In genomic region chr9:63183864-63184263, GRCm38 (mm10) we compare ENCODE assay signal across 25 mouse cellular contexts. TPM values are rescaled to one million over a fixed set of nuclear protein-coding genes. Genes with fewer than 3 reads are reported as not detected.
DNase-seq lines count a peak whose midpoint lies in the region; ATAC-seq and TF ChIP-seq lines count a peak whose summit lies in the region.
"Had no signal": no experiment of that assay in that cellular context is flagged by ENCODE, and none has a peak within 500 bp of the region (broad histone marks: within the 10 kb centered on the region; RNA-seq: fewer than 3 reads in every experiment).

No protein-coding gene starts in this region.

- no peak overlapping the region for H3K9ac ChIP-seq in forebrain, postnatal 0 days
- no peak overlapping the region; the same call in 1 of the 2 replicates for H3K9ac ChIP-seq in liver, adult 2 months (ENCODE audit: low read depth, low read length)
- no peak overlapping the region for H3K9ac ChIP-seq in liver, embryonic 12.5 days
- 0 out of 2 replicates have a peak overlapping the region, but pooled peaks have one; percentile 5 for H3K9ac ChIP-seq in neural tube, embryonic 13.5 days
- H3K9ac ChIP-seq: embryonic facial prominence, embryonic 12.5 days; forebrain, embryonic 12.5 days had no signal

- WGBS in forebrain, embryonic 10.5 days = 61% methylated on average over 7 of the region's 7 CpGs
- WGBS in forebrain, postnatal 0 days = 69% methylated on average over 7 of the region's 7 CpGs
- WGBS in liver, adult 2 months = 20% methylated on average over 7 of the region's 7 CpGs
- WGBS in liver, embryonic 12.5 days (ENCODE audit: insufficient replicate concordance) = 63% methylated on average over 7 of the region's 7 CpGs
- 59% methylated on average over 7 of the region's 7 CpGs for WGBS in neural tube, embryonic 13.5 days

- H3K36me3 ChIP-seq in forebrain, embryonic 10.5 days (replicated peaks) = peaks cover 20% of the 10 kb centered on the region
- H3K36me3 ChIP-seq in forebrain, postnatal 0 days (ENCODE audit: insufficient read depth) = 0 out of 2 replicates have a peak, but pooled peaks cover 5% of the 10 kb centered on the region
- no peaks in the 10 kb centered on the region for H3K36me3 ChIP-seq in liver, adult 2 months (ENCODE audit: control insufficient read depth, insufficient read depth, low read length)
- H3K36me3 ChIP-seq in liver, embryonic 12.5 days = 0 out of 2 replicates have a peak, but pooled peaks cover 2% of the 10 kb centered on the region
- 0 out of 2 replicates have a peak, but pooled peaks cover 6% of the 10 kb centered on the region for H3K36me3 ChIP-seq in neural tube, embryonic 13.5 days
- H3K36me3 ChIP-seq: forebrain, embryonic 12.5 days had no signal

- no peak for DNase-seq in forebrain, embryonic 10.5 days (ENCODE audit: extremely low spot score, low spot score)
- DNase-seq in forebrain, postnatal 0 days = no peak
- DNase-seq in liver, adult 2 months (ENCODE audit: extremely low read depth, low read depth, low spot score) = peak; percentile 84
- DNase-seq in neural tube, embryonic 10.5 days (ENCODE audit: extremely low spot score, low spot score) = no peak
- DNase-seq: adrenal gland, adult 8-10 months; adrenal gland, postnatal 14 days; adrenal gland, postnatal 36 days; B cell, adult 2 months; cerebellum, adult 11-12 months; cerebellum, adult 2 months; cerebellum, adult 9-10 months; cerebellum, postnatal 10 days; cerebellum, postnatal 25 days had no signal

- H3K4me3 ChIP-seq in forebrain, embryonic 10.5 days = no peak overlapping the region
- H3K4me3 ChIP-seq in forebrain, postnatal 0 days (ENCODE audit: low read depth, low read length) = no peak overlapping the region
- no peak overlapping the region for H3K4me3 ChIP-seq in liver, adult 2 months (ENCODE audit: insufficient read depth, low read depth, low read length)
- no peak overlapping the region for H3K4me3 ChIP-seq in liver, embryonic 12.5 days
- no peak overlapping the region for H3K4me3 ChIP-seq in neural tube, embryonic 13.5 days
- H3K4me3 ChIP-seq: embryonic facial prominence, embryonic 10.5 days; embryonic facial prominence, embryonic 12.5 days; forebrain, embryonic 12.5 days had no signal

- TF ChIP-seq POLR2A in liver, adult 2 months (IDR thresholded peaks at IDR 0.05; ENCODE audit: extremely low read depth, insufficient read depth, low read length) = no peak

- peaks cover 70% of the 10 kb centered on the region for H3K4me1 ChIP-seq in forebrain, embryonic 10.5 days
- H3K4me1 ChIP-seq in forebrain, postnatal 0 days (ENCODE audit: insufficient read depth) = 0 out of 2 replicates have a peak, but pooled peaks cover 6% of the 10 kb centered on the region
- peaks cover 32% of the 10 kb centered on the region for H3K4me1 ChIP-seq in liver, adult 2 months (ENCODE audit: control insufficient read depth, insufficient read depth, low read length)
- peaks cover 7% of the 10 kb centered on the region; the same call in 1 of the 2 replicates for H3K4me1 ChIP-seq in liver, embryonic 12.5 days
- H3K4me1 ChIP-seq in neural tube, embryonic 13.5 days (replicated peaks) = peaks cover 71% of the 10 kb centered on the region

- no peak for TF ChIP-seq CTCF in forebrain, postnatal 0 days (IDR thresholded peaks at IDR 0.05; ENCODE audit: low read depth)
- TF ChIP-seq CTCF in liver, adult 2 months (IDR thresholded peaks at IDR 0.05; ENCODE audit: low read depth, low read length) = no peak

- no peaks in the 10 kb centered on the region for H3K79me2 ChIP-seq in liver, adult 2 months (ENCODE audit: control insufficient read depth, insufficient read depth, low read length)

- H3K27ac ChIP-seq in forebrain, embryonic 10.5 days = 0 out of 2 replicates have a peak overlapping the region, but pooled peaks have one; percentile 31
- H3K27ac ChIP-seq in forebrain, postnatal 0 days (ENCODE audit: low read depth, low read length) = no peak overlapping the region
- peak overlapping the region; percentile 93 for H3K27ac ChIP-seq in liver, adult 2 months (replicated peaks; ENCODE audit: insufficient read depth, low read depth, low read length)
- H3K27ac ChIP-seq in liver, embryonic 12.5 days = no peak overlapping the region
- H3K27ac ChIP-seq in neural tube, embryonic 13.5 days (replicated peaks) = 0 out of 2 replicates have a peak overlapping the region, but pooled peaks have one; percentile 23
- H3K27ac ChIP-seq: embryonic facial prominence, embryonic 10.5 days; embryonic facial prominence, embryonic 12.5 days had no signal

- peaks cover 92% of the 10 kb centered on the region for H3K27me3 ChIP-seq in forebrain, embryonic 10.5 days (ENCODE audit: poor library complexity, severe bottlenecking)
- no peaks in the 10 kb centered on the region; the same call in 1 of the 2 replicates for H3K27me3 ChIP-seq in forebrain, postnatal 0 days (ENCODE audit: insufficient read depth, low read length)
- H3K27me3 ChIP-seq in liver, adult 2 months (ENCODE audit: control insufficient read depth, insufficient read depth, low read length) = no peaks in the 10 kb centered on the region
- no peaks in the 10 kb centered on the region for H3K27me3 ChIP-seq in liver, embryonic 12.5 days (replicated peaks)
- H3K27me3 ChIP-seq in neural tube, embryonic 13.5 days = 0 out of 2 replicates have a peak, but pooled peaks cover 4% of the 10 kb centered on the region
- H3K27me3 ChIP-seq: CH12.LX, Patski had no signal

- no peak overlapping the region for H3K4me2 ChIP-seq in forebrain, postnatal 0 days (ENCODE audit: low read depth)
- H3K4me2 ChIP-seq in liver, embryonic 12.5 days = no peak overlapping the region
- no peak overlapping the region for H3K4me2 ChIP-seq in neural tube, embryonic 13.5 days
- H3K4me2 ChIP-seq: embryonic facial prominence, embryonic 12.5 days had no signal

- H3K9me3 ChIP-seq in forebrain, embryonic 10.5 days = no peaks in the 10 kb centered on the region
- H3K9me3 ChIP-seq in forebrain, postnatal 0 days (ENCODE audit: low read length) = no peaks in the 10 kb centered on the region
- no peaks in the 10 kb centered on the region for H3K9me3 ChIP-seq in liver, embryonic 12.5 days (replicated peaks)
- H3K9me3 ChIP-seq in neural tube, embryonic 13.5 days = no peaks in the 10 kb centered on the region
- H3K9me3 ChIP-seq: embryonic facial prominence, embryonic 10.5 days; embryonic facial prominence, embryonic 12.5 days; forebrain, embryonic 12.5 days; G1E had no signal

- no peak for ATAC-seq in forebrain, postnatal 0 days
- no peak for ATAC-seq in liver, embryonic 12.5 days
- no peak for ATAC-seq in neural tube, embryonic 13.5 days (ENCODE audit: low read depth)
- ATAC-seq: activated CD4-positive, CD25-positive, alpha-beta regulatory T cell, adult 4 months; CD4-positive, CD25-positive, alpha-beta regulatory T cell, adult 4 months; forebrain, embryonic 14.5 days; forebrain, embryonic 16.5 days; Patski had no signal

RNA-seq across cellular contexts. Expression of gene Skor1, which starts 35.1 kb away (rescaled TPM):
- polyA plus RNA-seq in forebrain, embryonic 10.5 days (2016; fragmentation: Nextera tagmentation; extraction: Ambion mirVana) = 0.05 TPM in 1 of 2 replicates, not detected in the other
- total RNA-seq in forebrain, postnatal 0 days (2014; rRNA removed) = 0.69 and 1.0 TPM in 2 replicates
- 0.30 and 0.35 TPM in 2 replicates for polyA plus RNA-seq in forebrain, postnatal 0 days (2015; fragmentation: Nextera tagmentation; extraction: Ambion mirVana)
- total RNA-seq in liver, adult 2 months (2014; rRNA removed) = not detected in 2 replicates
- polyA plus RNA-seq in liver, adult 2 months (2012; rRNA removed) = not detected in 2 replicates
- not detected in 2 replicates for polyA plus RNA-seq in liver, embryonic 12.5 days (2016; fragmentation: Nextera tagmentation; extraction: Ambion mirVana)
- polyA plus RNA-seq in neural tube, embryonic 13.5 days (2015; fragmentation: Nextera tagmentation; extraction: Ambion mirVana) = 25.4 and 27.9 TPM in 2 replicates
- total RNA-seq: adrenal gland, postnatal 14 days; CH12.LX had no signal
- polyA plus RNA-seq: activated CD4-positive, CD25-positive, alpha-beta regulatory T cell, adult 4 months; CD4-positive, CD25-positive, alpha-beta regulatory T cell, adult 4 months; G1E had no signal

Comparison
In these comparisons a context has a peak if more than half of its experiments do, and no peak if none do; other contexts are left out.
1. H3K27ac ChIP-seq: peak in forebrain, embryonic 10.5 days (single experiment), liver, adult 2 months (single experiment) and neural tube, embryonic 13.5 days (single experiment); none in forebrain, postnatal 0 days (single experiment) and liver, embryonic 12.5 days (single experiment).
2. RNA of gene Skor1, which starts 35.1 kb away (polyA plus RNA-seq): 25.4 to 27.9 TPM in neural tube, embryonic 13.5 days; 0.30 to 0.35 TPM in forebrain, postnatal 0 days, 0.05 TPM in forebrain, embryonic 10.5 days, not detected in liver, adult 2 months and not detected in liver, embryonic 12.5 days; every median in the first group is over 10 times any median in the second.